ENCODE assay signal across 8 mouse cellular contexts in genomic region chr6:67268983-67269382, GRCm38 (mm10). TPM values are rescaled to one million over a fixed set of nuclear protein-coding genes. Genes with fewer than 3 reads are reported as not detected.
DNase-seq lines count a peak whose midpoint lies in the region; ATAC-seq and TF ChIP-seq lines count a peak whose summit lies in the region.

No protein-coding gene starts in this region.

- no peak for ATAC-seq in embryonic facial prominence, embryonic 14.5 days (ENCODE audit: low read depth)
- ATAC-seq in intestine, embryonic 16.5 days: no peak
- ATAC-seq in inflammation-experienced regulatory T-cells, adult 6 months: no peak

- no peak for TF ChIP-seq CTCF in left cerebral cortex, adult 2 months (IDR thresholded peaks at IDR 0.05)

- TF ChIP-seq POLR2A in myocyte (IDR thresholded peaks at IDR 0.05; ENCODE audit: insufficient read length, low read depth): no peak

- H3ac ChIP-seq in myocyte (ENCODE audit: control insufficient read depth, insufficient read length): no peak overlapping the region

- H3K79me2 ChIP-seq in myocyte (ENCODE audit: control insufficient read depth, insufficient read depth): peaks cover 72% of the 10 kb centered on the region

- no peaks in the 10 kb centered on the region for H3K27me3 ChIP-seq in embryonic facial prominence, embryonic 14.5 days (replicated peaks; ENCODE audit: control insufficient read depth, insufficient read depth, low read length)
- H3K27me3 ChIP-seq in intestine, embryonic 16.5 days (replicated peaks; ENCODE audit: control insufficient read depth, insufficient read depth, low read length): no peaks in the 10 kb centered on the region
- H3K27me3 ChIP-seq in myocyte (ENCODE audit: control insufficient read depth, insufficient read depth, insufficient read length): no peaks in the 10 kb centered on the region

- H3K4me1 ChIP-seq in embryonic facial prominence, embryonic 14.5 days (ENCODE audit: control insufficient read depth, insufficient read depth, low read length): peaks cover 3% of the 10 kb centered on the region
- H3K4me1 ChIP-seq in intestine, embryonic 16.5 days (ENCODE audit: control insufficient read depth, insufficient read depth, low read length): no peaks in the 10 kb centered on the region; the same call in 1 of the 2 replicates

- H3K36me3 ChIP-seq in embryonic facial prominence, embryonic 14.5 days (ENCODE audit: control insufficient read depth, insufficient read depth, low read length): peaks cover 23% of the 10 kb centered on the region
- H3K36me3 ChIP-seq in intestine, embryonic 16.5 days (ENCODE audit: control insufficient read depth, insufficient read depth, low read length): no peaks in the 10 kb centered on the region
- peaks cover 24% of the 10 kb centered on the region for H3K36me3 ChIP-seq in myocyte (ENCODE audit: control insufficient read depth, insufficient read depth)

- WGBS in embryonic facial prominence, embryonic 14.5 days: 4% methylated on average over 1 of the region's 1 CpGs
- WGBS in intestine, embryonic 16.5 days: 2% methylated on average over 1 of the region's 1 CpGs

- peak overlapping the region; percentile 21; the same call in 1 of the 2 replicates for H3K9ac ChIP-seq in embryonic facial prominence, embryonic 14.5 days (ENCODE audit: low read depth, low read length)
- H3K9ac ChIP-seq in intestine, embryonic 16.5 days (ENCODE audit: low read depth, low read length): no peak overlapping the region

- peak overlapping the region; percentile 84 for H3K4me2 ChIP-seq in embryonic facial prominence, embryonic 14.5 days (ENCODE audit: low read depth, low read length)
- H3K4me2 ChIP-seq in intestine, embryonic 16.5 days (ENCODE audit: low read depth, low read length): peak overlapping the region; percentile 52
- peak overlapping the region; percentile 92 for H3K4me2 ChIP-seq in myocyte (ENCODE audit: low read depth)

- peak overlapping the region; percentile 87 for H3K4me3 ChIP-seq in left cerebral cortex, adult 2 months
- peak overlapping the region; percentile 100 for H3K4me3 ChIP-seq in embryonic facial prominence, embryonic 14.5 days (ENCODE audit: low read depth, low read length)
- H3K4me3 ChIP-seq in intestine, embryonic 16.5 days (ENCODE audit: low read length): peak overlapping the region; percentile 37
- peak overlapping the region; percentile 95 for H3K4me3 ChIP-seq in myocyte

- intact Hi-C loops in left cerebral cortex, adult 2 months (cut with DNase I): loop anchor here (5.0 kb wide), 2 partner anchors 48 to 232 kb away; partner anchors contain the start of gene Gadd45a
- intact Hi-C loops in left cerebral cortex, postnatal 4 days (cut with DNase I): no loop called here

- H3K9me3 ChIP-seq in embryonic facial prominence, embryonic 14.5 days (ENCODE audit: control insufficient read depth, low read length): no peaks in the 10 kb centered on the region
- H3K9me3 ChIP-seq in intestine, embryonic 16.5 days (ENCODE audit: control insufficient read depth, low read length): no peaks in the 10 kb centered on the region

- H3K27ac ChIP-seq in left cerebral cortex, adult 2 months: no peak overlapping the region
- no peak overlapping the region for H3K27ac ChIP-seq in embryonic facial prominence, embryonic 14.5 days (replicated peaks; ENCODE audit: low read depth, low read length)
- no peak overlapping the region for H3K27ac ChIP-seq in intestine, embryonic 16.5 days (ENCODE audit: low read length)

- no peak for DNase-seq in left cerebral cortex, adult 2 months (ENCODE audit: extremely low spot score in 1 of 2, low spot score in 2 of 2)
- no peak for DNase-seq in left cerebral cortex, postnatal 4 days
- DNase-seq in embryonic facial prominence, embryonic 14.5 days (ENCODE audit: low spot score): no peak
- no peak for DNase-seq in adrenal gland, postnatal 4 days (ENCODE audit: low spot score in 2 of 2)
- DNase-seq in left cerebral cortex, adult 9 months (ENCODE audit: low spot score in 2 of 2): no peak

TF ChIP-seq in myocyte, 11 proteins besides CTCF, POLR2A, EP300 and RAD21:
- TF ChIP-seq POLR2AphosphoS2 (IDR thresholded peaks at IDR 0.05; ENCODE audit: insufficient read length, low read depth) (no peak), TCF3 (IDR thresholded peaks at IDR 0.05; ENCODE audit: insufficient read length, low read depth) (no peak), MYOD1 (IDR thresholded peaks at IDR 0.05; ENCODE audit: control insufficient read depth in 1 of 3, insufficient read length in 2 of 3, low read depth in 2 of 3) (no peak), SRF (IDR thresholded peaks at IDR 0.05; ENCODE audit: control insufficient read depth, insufficient read length, low read depth) (no peak), MAX (IDR thresholded peaks at IDR 0.05; ENCODE audit: low read depth) (no peak), E2F4 (IDR thresholded peaks at IDR 0.05; ENCODE audit: insufficient read depth) (no peak), MYOG (IDR thresholded peaks at IDR 0.05; ENCODE audit: control insufficient read depth in 1 of 3, insufficient read depth in 1 of 3, insufficient read length in 2 of 3, low read depth in 2 of 3) (no peak), REST (IDR thresholded peaks at IDR 0.05; ENCODE audit: insufficient read depth, insufficient read length) (no peak), USF1 (IDR thresholded peaks at IDR 0.05; ENCODE audit: low read depth) (no peak), CEBPB (IDR thresholded peaks at IDR 0.05; ENCODE audit: insufficient read depth, poor library complexity, severe bottlenecking) (no peak), TCF12 (IDR thresholded peaks at IDR 0.05; ENCODE audit: insufficient read depth, poor library complexity, severe bottlenecking) (no peak)

RNA-seq across cellular contexts. Expression of gene Serbp1, which starts 31.0 kb away (rescaled TPM):
- total RNA-seq in left cerebral cortex, adult 2 months (2021): 100 to 1,000 TPM; 188 to 193 TPM
- total RNA-seq in left cerebral cortex, postnatal 4 days (2021): 100 to 1,000 TPM; 284 to 314 TPM
- 426 and 453 TPM in 2 replicates for polyA plus RNA-seq in embryonic facial prominence, embryonic 14.5 days (2014; fragmentation: Nextera tagmentation; extraction: Ambion mirVana)
- polyA plus RNA-seq in intestine, embryonic 16.5 days (2015; fragmentation: Nextera tagmentation; extraction: Ambion mirVana): 300 and 319 TPM in 2 replicates
- polyA plus RNA-seq in myocyte (2012; fragmentation: generic; extraction: Trizol): 379 TPM
- 100 to 1,000 TPM; 354 to 387 TPM for total RNA-seq in adrenal gland, postnatal 4 days (2021)
- 100 to 1,000 TPM; 239 to 299 (median 256) TPM for polyA plus RNA-seq in inflammation-experienced regulatory T-cells, adult 6 months (2017; shearing (Covaris generic))

Comparison
In these comparisons a context has a peak if more than half of its experiments do, and no peak if none do; other contexts are left out.
1. H3K4me3 ChIP-seq: peak in every context shown above with its lines; median percentile 100 in embryonic facial prominence, embryonic 14.5 days; 95 in myocyte; 87 in left cerebral cortex, adult 2 months; 37 in intestine, embryonic 16.5 days.